38 mouse cellular contexts compared by ENCODE assay signal in the genomic region with DNA sequence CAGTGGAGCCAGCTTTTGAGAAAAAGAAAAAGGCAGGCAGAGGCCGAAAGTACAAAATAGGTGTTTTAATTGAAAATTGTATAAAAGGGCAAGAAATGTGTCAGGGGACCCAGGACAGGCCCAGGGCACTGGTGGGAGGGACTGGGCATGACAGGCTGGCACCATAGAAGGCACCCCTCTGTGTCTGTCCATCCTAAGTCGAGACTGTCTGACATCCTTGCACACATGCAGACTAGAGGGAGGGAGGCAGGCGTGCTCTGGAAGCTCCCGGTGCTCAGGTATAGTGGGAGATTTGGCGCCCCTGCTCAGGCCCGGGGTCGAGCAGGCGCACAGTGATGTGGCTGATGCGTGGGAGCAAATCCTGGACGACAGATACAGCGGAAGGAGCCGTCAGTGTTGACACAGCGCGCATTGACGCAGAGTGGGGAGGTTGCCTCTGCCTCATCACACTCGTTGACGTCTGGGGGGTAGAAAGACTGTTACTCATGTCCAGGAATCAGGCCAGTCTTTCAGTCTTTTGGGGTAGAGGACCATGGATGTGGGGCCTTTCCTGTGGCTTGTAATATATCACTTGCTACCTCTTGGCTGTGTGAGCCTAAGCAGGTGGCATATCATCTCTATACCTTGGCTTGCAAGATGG. TPM values are rescaled to one million over a fixed set of nuclear protein-coding genes. Genes with fewer than 3 reads are reported as not detected.
"Had no signal": no experiment of that assay in that cellular context is flagged by ENCODE, and none has a peak within 500 bp of the region (broad histone marks: within the 10 kb centered on the region; RNA-seq: fewer than 3 reads in every experiment).

No protein-coding gene starts in this region.

- H3K9me3 ChIP-seq: heart, embryonic 13.5 days; heart, embryonic 15.5 days; hindbrain, embryonic 10.5 days; hindbrain, embryonic 12.5 days; hindbrain, embryonic 15.5 days; kidney, embryonic 15.5 days; limb, embryonic 13.5 days; limb, embryonic 15.5 days; liver, embryonic 13.5 days; liver, embryonic 15.5 days had no signal

- H3K9ac ChIP-seq: heart, embryonic 13.5 days; heart, embryonic 15.5 days; hindbrain, embryonic 12.5 days; hindbrain, embryonic 15.5 days; kidney, embryonic 15.5 days; limb, embryonic 13.5 days; limb, embryonic 15.5 days; liver, embryonic 13.5 days; liver, embryonic 15.5 days; liver, postnatal 0 days had no signal

- H3K27me3 ChIP-seq: limb, embryonic 15.5 days had no signal

- H3K36me3 ChIP-seq: hindbrain, embryonic 10.5 days; hindbrain, embryonic 12.5 days; hindbrain, embryonic 15.5 days; kidney, embryonic 15.5 days; liver, embryonic 13.5 days; liver, embryonic 15.5 days had no signal

- ATAC-seq: hindbrain, postnatal 0 days; intestine, embryonic 16.5 days; liver, postnatal 0 days had no signal

- H3K4me2 ChIP-seq: heart, embryonic 11.5 days; heart, embryonic 13.5 days; heart, embryonic 15.5 days; hindbrain, embryonic 12.5 days; hindbrain, embryonic 15.5 days; kidney, embryonic 15.5 days; limb, embryonic 13.5 days; limb, embryonic 15.5 days; liver, embryonic 11.5 days; liver, embryonic 13.5 days; liver, embryonic 15.5 days had no signal

- DNase-seq: gastrocnemius, postnatal 10 days; gastrocnemius, postnatal 25 days; heart, adult 2 months; heart, postnatal 14 days; heart, postnatal 4 days; kidney, adult 11 months; kidney, adult 2 months; kidney, adult 9 months; kidney, postnatal 14 days; kidney, postnatal 36 days; layer of hippocampus, adult 9-11 months; layer of hippocampus, postnatal 36 days; left cerebral cortex, postnatal 4 days; liver, embryonic 13.5 days; liver, postnatal 0 days had no signal

- H3K4me3 ChIP-seq: heart, adult 2 months; heart, embryonic 13.5 days; heart, embryonic 15.5 days; hindbrain, embryonic 10.5 days; hindbrain, embryonic 12.5 days; hindbrain, embryonic 15.5 days; kidney, embryonic 15.5 days; limb, embryonic 13.5 days; limb, embryonic 15.5 days; liver, embryonic 13.5 days; liver, embryonic 15.5 days had no signal

- H3K27ac ChIP-seq: heart, adult 2 months; heart, embryonic 13.5 days; heart, embryonic 15.5 days; hindbrain, embryonic 10.5 days; hindbrain, embryonic 12.5 days; hindbrain, embryonic 15.5 days; hindbrain, postnatal 0 days; kidney, embryonic 15.5 days; kidney, postnatal 0 days; limb, embryonic 13.5 days; limb, embryonic 15.5 days; liver, embryonic 13.5 days; liver, embryonic 15.5 days had no signal

RNA-seq across cellular contexts. Expression of a gene that starts 32.3 kb away (rescaled TPM):
- total RNA-seq: granulocyte monocyte progenitor cell, adult 5-6 weeks had no signal

RNA-seq across cellular contexts. Expression of a gene that starts 52.0 kb away (rescaled TPM):
- total RNA-seq: gastrocnemius, postnatal 10 days; gastrocnemius, postnatal 25 days; gastrocnemius, postnatal 4 days; hindbrain, postnatal 0 days; layer of hippocampus, adult 18-20 months; layer of hippocampus, adult 8-10 months; layer of hippocampus, postnatal 14 days; layer of hippocampus, postnatal 36 days; left cerebral cortex, adult 18-20 months; left cerebral cortex, adult 8-10 months; left cerebral cortex, postnatal 10 days; left cerebral cortex, postnatal 25 days; left cerebral cortex, postnatal 4 days had no signal
- polyA plus RNA-seq: heart, adult 2 months; heart, embryonic 15.5 days; hindbrain, embryonic 10.5 days; hindbrain, embryonic 15.5 days; hindbrain, postnatal 0 days; intestine, embryonic 16.5 days; kidney, adult 2 months; limb, embryonic 13.5 days; liver, postnatal 0 days had no signal
